Mouse (Mus musculus): ENCODE data around the gene Ncapd2.

The Ncapd2 gene

GRCm38 (mm10) chr6:125213715-125214114, 22.2 kb upstream of the Ncapd2 start:
- DNase-seq: no peak

DNA sequence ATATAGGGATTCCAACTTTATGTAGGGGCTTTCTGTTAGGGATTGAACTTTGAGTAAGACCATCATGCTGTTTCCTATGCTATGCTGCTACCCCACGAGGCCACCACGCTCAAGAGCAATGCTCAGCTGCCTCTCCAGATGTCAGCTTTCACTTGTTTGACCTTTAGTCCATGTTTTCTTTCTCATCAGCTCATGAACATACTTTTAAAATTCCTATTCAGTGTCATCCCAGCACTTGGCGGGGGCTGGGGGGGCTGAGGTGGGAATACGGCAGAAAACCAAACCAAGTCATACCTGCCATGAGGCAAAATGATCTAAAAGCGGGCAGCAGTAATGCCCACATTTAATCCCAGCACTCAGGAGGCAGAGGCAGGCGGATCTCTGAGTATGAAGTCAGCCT, 21.6 kb upstream of the Ncapd2 start:
- DNase-seq: no peak

DNA sequence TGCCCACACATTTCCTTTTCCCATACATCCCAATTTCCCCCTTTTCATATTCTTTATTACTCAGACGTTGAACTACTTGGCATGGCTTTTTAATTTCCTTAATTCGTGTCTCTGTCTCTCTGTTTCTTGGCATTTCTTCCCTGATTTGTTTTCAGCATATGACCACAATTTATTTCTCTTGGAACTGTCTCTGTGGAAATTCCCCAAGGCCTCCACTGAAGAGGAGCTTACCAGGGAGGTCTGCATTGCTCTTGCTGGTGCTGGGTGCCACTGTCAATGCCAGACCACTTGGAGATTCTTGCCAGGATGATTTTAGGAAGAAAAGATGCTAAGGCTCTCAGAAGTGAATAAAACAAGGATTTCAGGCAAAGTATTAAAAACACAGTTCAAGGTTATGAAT, 21.1 kb upstream of the Ncapd2 start:
- DNase-seq: no peak

DNA sequence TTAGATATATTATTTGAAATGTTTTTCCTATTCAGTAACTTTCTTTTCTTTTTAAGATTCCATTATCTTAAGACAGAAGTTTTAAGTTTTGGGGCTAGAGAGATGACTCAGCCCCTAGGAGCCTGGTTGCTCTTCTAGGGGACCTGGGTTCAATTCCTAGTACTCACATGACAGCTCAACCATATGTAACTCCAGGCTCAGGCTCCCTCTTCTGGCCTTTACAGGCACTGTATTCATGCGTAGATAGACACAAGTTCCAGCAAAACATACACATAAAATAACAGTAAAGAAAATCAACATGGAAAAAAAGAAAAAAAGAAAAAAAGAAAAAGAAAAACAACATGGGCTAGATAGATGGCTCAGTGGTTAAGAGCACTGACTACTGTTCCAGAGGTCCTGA, 18.9 kb upstream of the Ncapd2 start:
- no peak for DNase-seq

DNA sequence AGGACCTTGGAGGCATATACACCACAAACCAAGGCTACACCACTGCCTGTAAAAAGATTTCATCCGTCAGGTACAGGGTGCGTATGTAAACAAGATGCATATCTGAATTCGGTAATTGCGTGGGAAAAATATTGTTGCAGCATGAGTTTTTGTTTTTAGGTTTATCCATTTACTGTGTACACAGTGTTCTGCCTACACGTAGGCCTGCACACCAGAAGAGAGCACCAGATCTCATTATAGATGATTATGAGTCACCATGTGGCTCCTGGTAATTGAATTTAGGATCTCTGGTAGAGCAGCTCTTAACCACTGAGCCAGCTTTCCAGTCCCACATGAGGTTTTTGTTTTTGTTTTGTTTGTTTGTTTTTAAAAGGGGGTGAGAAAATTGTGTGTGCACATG, 5.7 kb upstream of the Ncapd2 start:
- no peak for DNase-seq

DNA sequence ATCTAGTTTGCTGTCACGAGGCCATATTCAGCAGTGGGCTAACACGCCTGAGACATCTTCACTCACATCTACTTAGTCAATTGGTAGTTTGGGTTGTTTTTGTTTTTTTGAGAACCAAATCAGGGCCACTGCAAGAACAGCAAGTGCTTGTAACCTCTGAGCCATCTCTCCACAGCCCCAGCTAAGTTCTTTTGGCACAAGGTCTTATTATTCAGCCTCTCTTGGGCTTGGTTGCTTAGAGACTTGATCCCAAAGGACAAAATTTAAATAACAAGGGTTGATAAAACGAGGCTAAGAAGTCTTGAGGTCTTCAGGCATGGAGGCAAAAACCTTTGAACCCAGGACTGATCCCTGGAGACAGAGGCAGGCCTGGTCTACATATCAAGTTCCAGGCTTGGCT, 4.8 kb upstream of the Ncapd2 start:
- DNase-seq: no peak

- no peak for DNase-seq
Observed at GRCm38 (mm10) chr6:125195541-125196075, 4.1 kb upstream of the Ncapd2 start.

GRCm38 (mm10) chr6:125193390-125193789, 1.9 kb upstream of the Ncapd2 start:
- no peak for DNase-seq

GRCm38 (mm10) chr6:125192841-125193240, 1.3 kb upstream of the Ncapd2 start:
- no peak for DNase-seq

DNA sequence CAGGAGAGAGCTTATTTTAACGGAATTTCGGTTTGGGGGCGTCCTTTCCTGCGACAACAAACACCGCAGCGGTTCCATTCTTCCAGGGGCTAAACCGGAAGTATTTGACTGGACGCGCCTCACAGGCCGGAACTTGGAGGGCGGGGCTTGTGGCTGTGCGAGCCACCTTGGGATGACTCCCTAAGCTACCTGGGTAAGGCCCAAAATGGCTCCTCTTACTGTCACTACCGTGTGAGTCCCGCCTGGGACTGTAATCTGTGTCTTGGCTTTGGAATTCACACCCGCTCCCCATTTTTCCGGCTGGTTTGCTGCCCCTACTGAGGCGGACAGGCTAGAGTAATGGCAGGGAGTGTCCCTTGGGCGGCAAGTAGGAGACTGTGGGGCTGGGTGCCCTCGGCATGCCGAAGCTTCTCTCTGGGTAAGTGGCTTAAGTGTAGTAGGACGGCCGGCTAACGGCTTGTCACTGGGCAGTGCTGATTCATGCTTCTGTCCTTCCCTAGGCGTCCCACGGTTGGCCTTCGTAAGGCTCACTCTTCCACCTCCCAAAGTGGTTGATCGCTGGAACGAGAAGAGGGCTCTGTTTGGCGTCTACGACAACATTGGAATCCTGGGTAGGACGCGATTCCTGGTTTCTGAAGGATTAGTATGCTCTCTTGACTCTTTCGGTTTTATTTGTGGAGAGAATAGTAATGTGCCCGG, 664 bp upstream of the Ncapd2 start:
- peak; percentile 93 for DNase-seq

DNA sequence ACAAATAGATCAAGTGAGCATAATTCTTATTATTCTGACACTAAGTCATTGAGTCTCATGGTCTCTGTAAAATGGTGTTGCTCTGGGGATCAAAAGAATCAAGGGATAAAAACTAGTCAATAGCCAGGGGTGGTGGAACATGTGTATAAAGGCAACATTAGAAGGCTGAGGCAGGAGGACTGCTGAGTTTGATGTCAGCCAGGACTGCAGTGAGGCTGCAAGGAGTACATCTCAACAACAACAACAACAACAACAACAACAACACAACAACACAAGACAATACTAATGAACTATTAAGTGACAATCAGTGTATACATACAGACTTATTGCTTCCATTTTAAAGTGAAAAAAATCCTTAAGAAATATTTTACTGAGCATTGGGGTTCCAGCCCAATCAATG, 685 bp downstream of the Ncapd2 start:
- DNase-seq: no peak

GRCm38 (mm10) chr6:125186203-125186602, 5.3 kb downstream of the Ncapd2 start:
- no peak for DNase-seq

GRCm38 (mm10) chr6:125182133-125182532, 9.4 kb downstream of the Ncapd2 start:
- DNase-seq: no peak

GRCm38 (mm10) chr6:125179601-125180000, 11.9 kb downstream of the Ncapd2 start:
- no peak for DNase-seq

GRCm38 (mm10) chr6:125175469-125175868, 16.0 kb downstream of the Ncapd2 start:
- no peak for DNase-seq

DNA sequence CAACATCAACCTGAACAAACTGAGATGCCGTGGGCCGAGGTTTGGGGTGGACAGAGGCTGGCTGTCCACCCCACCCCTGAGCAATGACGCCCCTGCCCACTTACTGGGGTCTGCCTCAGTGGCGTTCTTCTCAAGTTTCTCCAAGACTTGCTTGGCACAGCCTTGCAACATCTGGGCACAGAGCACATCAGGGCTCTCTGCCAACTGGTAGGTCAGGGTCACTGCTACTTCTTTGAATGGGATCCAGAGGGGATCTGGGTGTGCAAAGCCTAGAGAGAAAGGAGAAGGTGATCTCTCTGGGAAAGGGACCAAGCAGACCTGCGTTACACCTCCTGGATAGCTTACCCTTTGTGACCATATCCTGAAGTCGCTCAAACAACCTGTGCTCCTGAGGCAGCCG, 18.2 kb downstream of the Ncapd2 start:
- no peak for DNase-seq

- DNase-seq: no peak
Observed at GRCm38 (mm10) chr6:125172474-125172873, 19.0 kb downstream of the Ncapd2 start.

GRCm38 (mm10) chr6:125170194-125170593, 21.3 kb downstream of the Ncapd2 start:
- no peak for DNase-seq

DNA sequence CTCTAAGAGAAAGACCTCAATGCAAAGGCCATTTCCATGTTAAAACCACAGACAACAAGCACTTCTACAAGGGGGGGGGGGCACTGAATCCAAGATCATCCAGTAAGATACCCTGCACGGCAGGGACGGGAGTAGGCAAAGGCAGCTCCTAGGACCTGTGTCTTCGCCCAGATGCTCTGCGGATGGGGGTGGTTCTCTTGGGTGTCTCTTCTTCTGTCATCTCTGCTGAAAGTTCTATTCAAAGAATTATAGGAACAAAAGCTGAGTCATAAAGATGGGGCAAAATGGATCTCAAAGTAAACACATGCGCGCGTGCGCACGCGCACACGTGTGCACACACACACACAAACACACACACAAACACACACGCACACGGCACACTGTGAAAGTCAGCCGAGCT, 23.4 kb downstream of the Ncapd2 start:
- DNase-seq: no peak

- DNase-seq: no peak
Observed at GRCm38 (mm10) chr6:125166861-125167650, 24.4 kb downstream of the Ncapd2 start.

GRCm38 (mm10) chr6:125166051-125166751, 25.3 kb downstream of the Ncapd2 start, which contains the start of gene Gapdh:
Gene Gapdh, minus strand, starts transcription at chr6:125166467.
- DNase-seq: peak; percentile 39

DNA sequence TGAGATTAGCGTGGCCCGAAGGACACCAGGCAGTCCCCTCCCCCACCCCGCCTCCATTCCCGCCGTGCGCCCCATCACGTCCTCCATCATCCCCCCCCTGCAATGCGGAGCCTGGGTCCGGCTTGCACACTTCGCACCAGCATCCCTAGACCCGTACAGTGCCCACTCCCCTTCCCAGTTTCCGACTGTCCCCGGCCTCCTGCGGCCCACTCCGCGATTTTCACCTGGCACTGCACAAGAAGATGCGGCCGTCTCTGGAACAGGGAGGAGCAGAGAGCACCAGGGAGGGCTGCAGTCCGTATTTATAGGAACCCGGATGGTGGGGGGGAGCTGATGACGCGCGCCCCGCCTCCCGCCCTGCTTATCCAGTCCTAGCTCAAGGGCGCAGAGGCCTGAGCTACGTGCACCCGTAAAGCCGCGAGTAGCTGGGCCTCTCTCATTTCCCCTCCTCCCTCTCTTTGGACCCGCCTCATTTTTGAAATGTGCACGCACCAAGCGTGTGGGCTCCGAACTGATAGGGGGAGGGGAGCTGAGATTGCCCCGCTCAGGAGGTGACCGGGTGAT, 26.1 kb downstream of the Ncapd2 start:
- DNase-seq: peak; percentile 96

- peak; percentile 78 for DNase-seq
Observed at GRCm38 (mm10) chr6:125164672-125165327, 26.7 kb downstream of the Ncapd2 start.

Measured in thymus, postnatal 4 days (tissue).